Mouse (Mus musculus): ENCODE results near the gene Rps17.

- TF ChIP-seq MYOG (IDR thresholded peaks at IDR 0.05; ENCODE audit: control insufficient read depth, extremely low read depth, insufficient read length) (no peak), MYOD1 (IDR thresholded peaks at IDR 0.05; ENCODE audit: control insufficient read depth, insufficient read length, low read depth) (no peak), USF1 (IDR thresholded peaks at IDR 0.05; ENCODE audit: low read depth) (no peak), CTCF (IDR thresholded peaks at IDR 0.05; ENCODE audit: control insufficient read depth, insufficient read depth, insufficient read length) (no peak), CEBPB (IDR thresholded peaks at IDR 0.05; ENCODE audit: low read depth) (no peak), MAX (IDR thresholded peaks at IDR 0.05) (no peak), FOSL1 (IDR thresholded peaks at IDR 0.05; ENCODE audit: insufficient read depth, low read length, poor library complexity, severe bottlenecking) (no peak)
Measured at GRCm38 (mm10) chr7:81326043-81326442, 19.0 kb downstream of the Rps17 start.

Measured in C2C12 (cell line).